Mouse (Mus musculus): ENCODE measurements around the gene Gmds.

DNA sequence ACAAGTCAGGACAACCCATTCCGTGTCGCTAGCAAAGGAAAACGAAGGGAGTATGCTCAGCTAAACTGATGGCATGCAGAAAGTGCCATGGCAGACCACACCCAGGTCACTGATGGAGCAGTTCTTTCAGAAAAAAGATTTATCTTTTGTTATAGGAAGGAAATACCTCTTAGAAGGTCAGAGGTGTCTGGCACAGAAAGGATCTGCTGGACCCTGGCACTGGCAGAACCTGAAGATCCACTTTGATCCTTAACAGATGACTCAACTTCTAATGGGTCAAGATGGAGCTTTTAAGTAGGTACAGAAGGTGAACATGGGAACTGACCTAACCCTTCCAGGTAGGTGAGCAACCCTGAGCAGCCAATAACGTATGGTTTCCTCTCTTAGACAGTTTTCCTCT, 502.7 kb downstream of the Gmds start:
- TF ChIP-seq POLR2A (IDR thresholded peaks at IDR 0.05; ENCODE audit: borderline replicate concordance, low read depth, low read length) (no peak), CTCF (IDR thresholded peaks at IDR 0.05; ENCODE audit: low read depth, low read length) (no peak)

Measured in bone marrow macrophage, adult 2 months (primary cell).